8 mouse cellular contexts compared by ENCODE assay signal in the genomic region with DNA sequence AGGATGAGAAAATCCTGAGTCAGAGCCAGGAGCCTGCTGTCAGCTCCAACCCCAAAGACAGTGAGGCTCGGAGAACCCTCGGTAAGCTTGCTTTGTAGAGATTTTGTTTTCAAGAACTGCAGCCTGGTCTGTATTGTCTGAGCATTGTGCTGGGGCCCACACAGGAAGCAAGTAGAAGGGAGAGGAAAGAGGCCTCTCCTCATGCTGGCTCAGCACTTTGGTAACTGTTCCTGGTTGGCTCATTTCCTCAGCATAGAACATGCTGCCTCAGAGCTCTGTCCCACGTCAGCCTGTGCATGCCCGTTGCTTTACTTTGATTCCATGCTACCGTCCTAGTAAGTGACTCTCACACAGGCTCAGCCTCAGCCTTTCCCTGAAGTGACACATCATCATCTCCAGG. TPM values are rescaled to one million over a fixed set of nuclear protein-coding genes. Genes with fewer than 3 reads are reported as not detected.
DNase-seq lines count a peak whose midpoint lies in the region; ATAC-seq and TF ChIP-seq lines count a peak whose summit lies in the region.

No protein-coding gene starts in this region.

- H3K27me3 ChIP-seq in intestine, embryonic 15.5 days (replicated peaks): no peaks in the 10 kb centered on the region
- no peaks in the 10 kb centered on the region for H3K27me3 ChIP-seq in midbrain, embryonic 11.5 days (ENCODE audit: control insufficient read depth, insufficient read depth, low read length)

- H3K4me3 ChIP-seq in cortical plate, adult 2 months (ENCODE audit: insufficient read depth, low read length): no peak overlapping the region
- no peak overlapping the region for H3K4me3 ChIP-seq in intestine, embryonic 15.5 days (replicated peaks)
- H3K4me3 ChIP-seq in midbrain, embryonic 11.5 days (ENCODE audit: low read depth, low read length): no peak overlapping the region

- peak; percentile 41; the same call in 1 of the 2 replicates for ATAC-seq in intestine, embryonic 15.5 days
- ATAC-seq in midbrain, embryonic 11.5 days (ENCODE audit: low FRiP score): no peak

- no peak overlapping the region for H3K9ac ChIP-seq in intestine, embryonic 15.5 days
- H3K9ac ChIP-seq in midbrain, embryonic 11.5 days (ENCODE audit: low read length): no peak overlapping the region

- 62% methylated on average over 5 of the region's 5 CpGs for WGBS in intestine, embryonic 15.5 days
- WGBS in midbrain, embryonic 11.5 days: 88% methylated on average over 5 of the region's 5 CpGs

- peak overlapping the region; percentile 51; the same call in 1 of the 2 replicates for H3K27ac ChIP-seq in cortical plate, adult 2 months (ENCODE audit: insufficient read depth, low read length)
- H3K27ac ChIP-seq in intestine, embryonic 15.5 days: peak overlapping the region; percentile 71
- no peak overlapping the region for H3K27ac ChIP-seq in midbrain, embryonic 11.5 days (ENCODE audit: low read depth, low read length)

- no peak for TF ChIP-seq CTCF in cortical plate, adult 2 months (IDR thresholded peaks at IDR 0.05; ENCODE audit: extremely low read depth, insufficient read depth, low read length)

- no peaks in the 10 kb centered on the region for H3K4me1 ChIP-seq in cortical plate, adult 2 months (ENCODE audit: control insufficient read depth, insufficient read depth, low read length)
- H3K4me1 ChIP-seq in intestine, embryonic 15.5 days (replicated peaks): peaks cover 6% of the 10 kb centered on the region; the same call in 1 of the 2 replicates
- H3K4me1 ChIP-seq in midbrain, embryonic 11.5 days (ENCODE audit: control insufficient read depth, insufficient read depth, low read length): no peaks in the 10 kb centered on the region

- no peak overlapping the region for H3K4me2 ChIP-seq in intestine, embryonic 15.5 days (replicated peaks)
- H3K4me2 ChIP-seq in midbrain, embryonic 11.5 days: no peak overlapping the region

- H3K9me3 ChIP-seq in intestine, embryonic 15.5 days: no peaks in the 10 kb centered on the region
- H3K9me3 ChIP-seq in midbrain, embryonic 11.5 days (ENCODE audit: control insufficient read depth, low read length): no peaks in the 10 kb centered on the region

- no peak for TF ChIP-seq POLR2A in cortical plate, adult 2 months (IDR thresholded peaks at IDR 0.05; ENCODE audit: extremely low read depth, insufficient read depth, low read length)

- DNase-seq in layer of hippocampus, adult 9-11 months: peak; percentile 52
- DNase-seq in layer of hippocampus, adult 9-10 months (ENCODE audit: low spot score): no peak
- peak; percentile 38 for DNase-seq in naive thymus-derived CD4-positive, alpha-beta T cell, adult 2 months (ENCODE audit: low read depth)
- DNase-seq in midbrain, embryonic 11.5 days (ENCODE audit: low spot score, missing footprints): no peak
- no peak for DNase-seq in right cerebral cortex, adult 18-20 months
- no peak for DNase-seq in gastrocnemius, postnatal 10 days

- peaks cover 55% of the 10 kb centered on the region for H3K36me3 ChIP-seq in intestine, embryonic 15.5 days
- H3K36me3 ChIP-seq in midbrain, embryonic 11.5 days (ENCODE audit: control insufficient read depth, insufficient read depth, low read length): peaks cover 25% of the 10 kb centered on the region

RNA-seq across cellular contexts. Expression of a gene that starts 19.9 kb away (rescaled TPM):
- 26.8 and 28.2 TPM in 2 replicates for polyA plus RNA-seq in cortical plate, adult 2 months (2012; rRNA removed)
- polyA plus RNA-seq in intestine, embryonic 15.5 days (2015; fragmentation: Nextera tagmentation; extraction: Ambion mirVana): 30.0 and 31.1 TPM in 2 replicates
- polyA plus RNA-seq in midbrain, embryonic 11.5 days (2014; fragmentation: Nextera tagmentation; extraction: Ambion mirVana): 26.5 and 27.8 TPM in 2 replicates
- 10 to 100 TPM; 27.4 to 32.4 TPM for total RNA-seq in gastrocnemius, postnatal 10 days (2021)

RNA-seq across cellular contexts. Expression of a gene that starts 30.2 kb away (rescaled TPM):
- polyA plus RNA-seq in cortical plate, adult 2 months (2012; rRNA removed): 125 and 126 TPM in 2 replicates
- 22.7 and 27.3 TPM in 2 replicates for polyA plus RNA-seq in intestine, embryonic 15.5 days (2015; fragmentation: Nextera tagmentation; extraction: Ambion mirVana)
- 10.8 and 11.5 TPM in 2 replicates for polyA plus RNA-seq in midbrain, embryonic 11.5 days (2014; fragmentation: Nextera tagmentation; extraction: Ambion mirVana)
- 10 to 100 TPM; 27.9 to 30.3 TPM for total RNA-seq in gastrocnemius, postnatal 10 days (2021)

Comparison
In these comparisons a context has a peak if more than half of its experiments do, and no peak if none do; other contexts are left out.
1. DNase-seq: peak in layer of hippocampus, adult 9-11 months (single experiment) and naive thymus-derived CD4-positive, alpha-beta T cell, adult 2 months (single experiment); none in layer of hippocampus, adult 9-10 months (single experiment), midbrain, embryonic 11.5 days (single experiment), right cerebral cortex, adult 18-20 months (single experiment) and gastrocnemius, postnatal 10 days (single experiment).